Mouse (Mus musculus) thymus, adult 2 months (tissue): ENCODE data around the gene Trpc4ap.

Experiments
- CTCF ChIP-seq: fragments of 200-500 bp; IDR thresholded peaks from 2 replicates; pipeline ENCODE4 v1.5.1; 2012; ENCODE audit warnings: mild to moderate bottlenecking, control low read depth, low read length, moderate library complexity, borderline replicate concordance; ENCODE audit not compliant: control insufficient read depth, poor library complexity, insufficient read depth; ENCODE audit errors: extremely low read depth
- POLR2A ChIP-seq: fragments of 200-500 bp; IDR thresholded peaks from 2 replicates; pipeline ENCODE4 v1.6.1; 2012; ENCODE audit warnings: mild to moderate bottlenecking, low read length, control low read depth, moderate library complexity; ENCODE audit not compliant: control insufficient read depth, poor library complexity, insufficient read depth; ENCODE audit errors: extremely low read depth

DNA sequence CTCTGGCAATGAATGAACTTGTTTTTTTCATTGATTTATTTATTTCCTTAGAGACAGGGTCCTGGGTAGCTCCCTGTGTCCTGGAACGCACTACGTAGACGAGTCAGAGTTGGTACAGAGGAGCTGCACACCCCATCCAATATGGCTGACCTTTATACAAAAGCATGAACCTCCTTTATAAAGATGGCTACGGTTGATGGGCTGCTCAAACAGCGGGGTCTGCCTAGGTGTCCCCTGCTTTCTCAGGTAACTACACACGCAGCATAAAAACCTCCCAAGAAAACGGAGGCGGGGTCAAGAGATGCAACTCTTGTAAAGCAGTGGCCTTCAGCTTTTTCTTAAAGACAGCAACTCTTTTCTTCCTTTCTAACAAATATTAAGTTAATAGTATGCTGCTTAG, 24.3 kb downstream of the Trpc4ap start:
- TF ChIP-seq CTCF (no peak), POLR2A (no peak)
